Mouse (Mus musculus) stomach, postnatal 0 days (tissue): Measurements from ENCODE around the gene Myzap.

Experiments used
- CTCF ChIP-seq: IDR thresholded peaks from 2 replicates; pipeline ENCODE4 v1.5.1; 2016; ENCODE audit warnings: antibody characterized with exemption, low read depth, mild to moderate bottlenecking, moderate library complexity
- EP300 ChIP-seq: optimal IDR thresholded peaks from 2 replicates; pipeline ENCODE3; 2016; ENCODE audit warnings: antibody characterized with exemption

GRCm38 (mm10) chr9:71492296-71493025 lies 99.7 kb downstream of the Myzap start:
- TF ChIP-seq CTCF (no peak), EP300 (no peak)
